Mouse (Mus musculus) B cell, adult 2 months (primary cell): ENCODE results near the gene Prl5a1.

ENCODE experiments used
- DNase-seq, 2 experiments: peaks; one replicate each; pipeline ENCODE4 v3.0.0; 2022

Gene Prl5a1

DNA sequence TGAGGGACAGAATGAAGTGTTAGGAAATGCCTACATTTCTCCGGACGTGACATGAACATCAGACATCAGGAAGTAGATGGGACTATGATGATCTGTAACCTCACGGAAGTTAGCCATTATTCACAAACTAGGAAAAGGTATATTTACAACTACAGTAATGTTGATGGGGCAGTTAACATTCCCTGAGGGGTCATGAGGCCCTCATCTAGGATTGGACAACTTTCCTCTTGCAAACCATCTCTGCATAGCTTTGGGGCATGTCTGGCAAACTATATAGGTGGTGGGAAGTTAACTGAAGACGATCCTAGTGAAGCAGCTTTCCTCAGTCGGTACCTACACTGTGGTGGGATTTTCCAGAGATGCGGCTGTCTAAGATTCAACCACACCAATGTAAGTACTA, at the start of gene Prl5a1:
TSS of gene Prl5a1 (plus strand) at position 301 of the 400 bp plus-strand sequence.
- DNase-seq = no peak

GRCm38 (mm10) chr13:28096161-28096560, 46.1 kb upstream of the Prl5a1 start:
- no peak for DNase-seq

- DNase-seq = no peak
Measured at GRCm38 (mm10) chr13:28108536-28108935, 33.7 kb upstream of the Prl5a1 start.

- DNase-seq = no peak
Measured at GRCm38 (mm10) chr13:28132781-28133180, 9.5 kb upstream of the Prl5a1 start.

DNA sequence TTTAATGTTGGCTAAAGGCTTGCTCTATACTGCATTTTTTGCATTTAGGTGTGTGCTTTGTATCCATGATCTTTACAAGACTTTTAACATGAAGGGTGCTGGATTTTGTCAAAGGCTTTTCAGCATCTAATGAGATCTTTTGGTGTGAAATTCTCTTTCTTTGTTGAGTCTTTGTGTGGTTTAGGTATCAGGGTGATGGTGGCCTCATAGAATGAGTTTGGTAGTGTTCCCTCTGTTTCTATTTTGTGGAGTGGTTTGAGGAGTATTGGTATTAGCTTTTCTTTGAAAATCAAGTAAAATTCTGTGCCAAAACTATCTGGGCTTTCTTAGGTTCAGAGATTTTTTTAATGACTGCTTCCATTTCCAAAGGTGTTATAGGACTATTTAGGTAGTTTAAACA, 6.5 kb upstream of the Prl5a1 start:
- no peak for DNase-seq
